Mouse (Mus musculus) telencephalon, adult 2 months (tissue): ENCODE measurements around the gene Olfr1367.
"Not testable (repeated sequence)": the region's sequence is repeated elsewhere in the genome, so short reads cannot be mapped to it uniquely, and the experiment has no call there.

Source experiments
- DNase-seq: peaks from one replicate; pipeline ENCODE4 v3.0.0-alpha.2; 2011; ENCODE audit warnings: low read depth, low spot score

Olfr1367 gene

DNA sequence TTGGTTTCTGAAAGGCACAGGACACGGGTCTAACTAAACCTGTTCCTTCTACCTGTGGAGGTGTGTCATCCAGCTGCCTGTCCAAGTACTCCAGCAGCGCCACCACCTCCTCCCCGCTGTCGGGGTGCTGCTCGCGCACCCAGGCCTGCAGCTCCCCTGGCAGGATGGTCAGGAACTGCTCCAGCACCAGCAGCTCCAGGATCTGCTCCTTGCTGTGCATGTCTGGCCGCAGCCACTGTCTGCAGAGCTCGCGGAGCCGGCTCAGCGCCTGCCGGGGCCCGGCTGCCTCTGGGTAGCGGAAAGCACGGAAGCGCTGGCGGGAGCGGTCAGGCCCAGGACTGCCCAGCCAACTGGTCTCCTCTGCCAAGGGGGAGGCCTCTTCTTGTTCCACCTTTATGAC is 49.3 kb downstream of the Olfr1367 start:
- not testable (repeated sequence) for DNase-seq

DNA sequence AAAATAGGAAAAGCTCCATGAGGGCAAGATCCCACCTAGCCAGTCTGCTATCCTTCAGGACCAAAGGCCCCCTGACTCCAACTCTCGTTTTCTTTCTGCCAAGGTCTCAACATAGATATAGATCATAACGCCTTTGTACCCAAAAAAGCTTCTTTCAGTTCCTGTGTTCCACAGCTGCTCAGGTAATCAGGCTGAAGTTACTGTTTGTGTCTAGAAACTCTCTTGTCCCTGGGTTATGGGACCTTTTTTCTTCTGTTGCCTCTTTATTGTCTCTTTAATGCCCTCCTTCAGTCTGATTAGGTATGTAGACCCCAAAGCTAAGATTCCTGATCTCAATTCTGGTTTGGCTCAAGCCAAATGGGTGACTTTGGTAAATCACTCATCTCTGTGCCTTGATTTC is 50.8 kb downstream of the Olfr1367 start:
- DNase-seq = no peak
